Mouse (Mus musculus): ENCODE data around the gene Tcap. TPM values are rescaled to one million over a fixed set of nuclear protein-coding genes. Genes with fewer than 3 reads are reported as not detected.

Tcap gene
- total RNA-seq, 2 experiments from 2014 or later: 0.94 to 1.3 TPM

DNA sequence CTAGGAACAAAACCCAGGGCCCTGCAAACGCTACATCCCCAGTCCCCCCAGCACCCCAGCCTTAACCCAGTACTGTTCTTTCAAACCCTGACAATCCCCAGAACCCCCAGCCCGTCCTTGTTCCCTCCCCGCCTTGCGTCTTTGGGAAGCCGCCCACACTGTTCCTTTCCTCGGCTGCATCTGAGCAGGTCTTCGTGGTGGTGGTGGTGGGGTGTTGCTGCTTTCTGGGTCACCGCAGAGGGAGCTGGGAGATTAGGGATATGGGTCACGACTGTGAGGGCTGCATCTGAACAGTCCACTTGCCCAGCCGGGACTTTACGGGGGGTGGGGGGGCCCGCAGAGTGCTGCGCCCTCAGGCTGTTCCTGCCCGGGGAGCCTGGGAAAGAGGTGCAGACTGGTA lies 29.2 kb upstream of the Tcap start:
- no peak for DNase-seq (ENCODE audit: low spot score in 2 of 2)

DNA sequence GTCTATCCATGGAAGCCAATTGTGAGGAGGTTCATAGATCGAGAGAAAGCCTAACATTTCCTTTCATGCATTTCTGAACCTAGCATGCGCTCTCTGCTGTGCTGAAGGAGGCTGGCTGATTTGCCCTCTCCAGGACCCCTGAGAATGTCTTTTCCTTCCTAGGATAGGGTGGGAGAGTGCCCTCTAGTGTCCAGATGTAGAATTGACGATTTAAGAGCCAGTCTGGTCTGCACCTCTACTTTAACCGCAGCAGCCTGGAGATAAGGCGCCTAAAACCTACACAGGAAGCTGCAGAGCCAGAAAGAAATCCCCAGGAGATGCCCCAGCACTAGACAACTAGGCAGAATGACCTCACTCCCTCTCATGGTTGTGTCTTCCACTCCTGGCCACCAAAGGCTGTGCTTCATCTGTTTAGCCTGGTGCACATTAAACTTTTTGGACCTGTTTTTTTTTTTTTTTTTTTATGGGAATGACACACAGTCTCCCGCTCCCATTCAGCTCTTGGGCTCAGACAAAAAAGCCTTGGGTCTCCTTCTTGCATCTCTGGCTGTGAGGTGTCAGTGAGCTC lies 27.8 kb upstream of the Tcap start:
- DNase-seq (ENCODE audit: low spot score in 2 of 2): no peak

DNA sequence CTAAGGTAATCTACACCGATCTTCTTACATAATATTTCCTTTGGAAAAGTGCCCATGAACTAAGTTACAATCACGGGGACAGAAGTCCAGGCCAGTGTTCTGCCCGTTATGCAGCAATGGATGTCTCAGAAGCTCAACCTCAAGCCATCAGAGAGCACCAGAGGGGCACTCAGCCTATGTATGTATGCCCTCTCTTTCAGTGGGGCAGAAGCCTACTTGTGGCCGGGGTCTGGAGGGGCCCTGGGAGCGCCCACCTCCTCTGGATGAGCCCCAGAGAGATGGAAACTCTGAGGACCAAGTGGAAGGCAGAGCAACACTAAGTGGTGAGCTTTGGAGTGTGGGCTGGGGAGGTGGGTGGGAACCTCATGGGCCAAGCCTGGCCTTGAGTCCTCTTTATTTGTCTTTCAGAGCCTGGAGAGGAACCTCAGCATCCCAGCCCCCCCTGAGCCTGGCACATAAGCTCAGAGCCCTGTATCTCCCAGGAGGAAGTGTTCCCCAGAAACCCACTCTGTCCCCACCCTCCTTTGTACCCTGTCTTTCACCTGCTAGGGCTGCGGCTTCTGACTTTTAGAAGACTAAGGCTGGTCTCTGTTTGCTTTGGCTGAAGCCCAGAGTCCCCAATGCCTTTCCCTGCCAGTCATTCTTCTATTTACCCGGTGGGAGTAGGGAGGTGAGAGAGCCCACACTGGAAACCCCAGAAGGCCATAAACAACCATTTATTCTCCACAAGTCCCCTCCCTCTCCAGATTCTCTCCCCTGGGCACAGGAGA lies 26.8 kb upstream of the Tcap start:
- DNase-seq (ENCODE audit: low spot score in 2 of 2): no peak

DNA sequence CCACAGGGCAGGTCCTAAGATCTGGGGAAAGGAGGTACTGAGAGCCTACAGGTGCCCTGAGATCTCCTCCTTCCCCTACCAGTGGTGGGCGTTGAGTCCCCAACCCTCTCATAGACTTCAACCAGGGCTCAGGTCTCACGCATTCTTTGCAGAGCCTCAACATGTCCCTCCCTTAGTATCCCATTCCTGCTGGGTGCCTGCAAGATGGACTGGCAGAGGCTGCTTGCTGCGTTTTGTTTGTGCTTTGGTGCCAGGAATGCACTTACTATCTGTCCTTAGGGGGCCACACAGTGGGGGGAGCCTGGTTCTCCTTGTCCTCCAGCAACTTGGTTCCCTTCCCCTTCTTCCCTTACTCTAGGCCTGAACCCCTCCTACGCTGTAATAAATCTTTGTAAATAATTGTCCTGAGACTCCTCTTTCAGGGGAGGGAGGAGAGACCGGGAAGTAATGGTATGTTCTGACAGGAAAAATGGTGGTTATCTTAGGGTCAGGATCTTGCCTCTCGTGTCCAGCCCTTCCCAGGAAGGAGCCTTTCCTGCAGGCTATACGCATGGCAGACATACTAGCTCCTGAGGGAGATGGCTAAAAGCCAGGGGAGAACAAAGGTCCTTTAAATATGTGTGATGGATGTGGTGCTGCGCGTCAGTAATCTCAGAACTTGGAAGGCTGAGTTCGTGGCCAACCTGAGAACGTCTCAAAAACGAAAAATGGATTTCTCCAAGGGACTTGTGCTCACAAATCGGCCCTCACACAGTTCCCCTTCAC lies 26.0 kb upstream of the Tcap start:
- DNase-seq (ENCODE audit: low spot score in 2 of 2): no peak

DNA sequence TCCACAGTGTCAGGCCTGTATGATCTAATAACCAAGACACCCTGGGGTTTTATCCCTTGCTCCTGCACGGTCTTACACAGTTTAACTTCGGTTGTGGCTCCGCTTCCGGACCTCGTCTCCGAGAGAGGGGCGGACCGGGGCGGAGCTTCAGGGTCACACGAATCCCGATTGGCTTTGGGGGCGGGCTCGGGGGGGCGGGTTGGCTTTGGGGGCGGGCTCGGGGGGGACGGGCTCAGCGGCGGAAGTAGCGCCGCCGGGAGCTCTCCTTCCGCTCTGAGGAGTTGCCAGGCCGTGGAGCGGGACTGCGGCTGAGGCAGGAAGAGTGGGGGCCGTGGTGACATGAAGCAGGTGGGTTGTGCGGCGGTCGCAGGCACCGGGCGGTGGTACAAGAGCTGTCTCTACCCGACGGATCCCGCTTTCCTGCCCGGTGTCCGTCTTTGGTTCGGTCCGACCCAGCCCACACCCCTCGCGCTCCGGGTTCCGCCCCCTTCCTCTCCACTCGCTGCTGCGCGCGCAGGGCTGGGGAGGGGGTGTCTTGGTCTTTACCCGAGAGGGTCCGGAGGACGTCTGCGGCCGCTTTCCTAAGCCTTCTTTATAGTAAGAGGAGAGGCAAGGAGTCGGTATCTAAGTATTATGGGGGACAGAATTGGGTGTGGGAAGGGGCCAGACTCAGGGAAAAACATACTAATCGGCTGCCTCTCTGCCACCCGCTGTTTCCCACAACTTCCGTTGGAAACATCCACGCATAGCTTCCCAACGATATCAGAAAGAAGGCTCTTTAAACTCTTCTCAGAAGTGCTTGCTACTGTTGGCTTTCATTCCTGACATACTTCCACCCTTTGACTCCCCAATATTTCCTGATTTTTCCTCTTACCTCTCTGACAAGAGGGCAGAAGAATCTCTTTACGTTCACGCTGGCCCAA lies 25.2 kb upstream of the Tcap start, which contains the start of gene Stard3:
TSS of gene Stard3 (plus strand) at position 208 of the 923 bp plus-strand sequence.
- peak; percentile 83 to 84 for DNase-seq (ENCODE audit: low spot score in 2 of 2)

DNA sequence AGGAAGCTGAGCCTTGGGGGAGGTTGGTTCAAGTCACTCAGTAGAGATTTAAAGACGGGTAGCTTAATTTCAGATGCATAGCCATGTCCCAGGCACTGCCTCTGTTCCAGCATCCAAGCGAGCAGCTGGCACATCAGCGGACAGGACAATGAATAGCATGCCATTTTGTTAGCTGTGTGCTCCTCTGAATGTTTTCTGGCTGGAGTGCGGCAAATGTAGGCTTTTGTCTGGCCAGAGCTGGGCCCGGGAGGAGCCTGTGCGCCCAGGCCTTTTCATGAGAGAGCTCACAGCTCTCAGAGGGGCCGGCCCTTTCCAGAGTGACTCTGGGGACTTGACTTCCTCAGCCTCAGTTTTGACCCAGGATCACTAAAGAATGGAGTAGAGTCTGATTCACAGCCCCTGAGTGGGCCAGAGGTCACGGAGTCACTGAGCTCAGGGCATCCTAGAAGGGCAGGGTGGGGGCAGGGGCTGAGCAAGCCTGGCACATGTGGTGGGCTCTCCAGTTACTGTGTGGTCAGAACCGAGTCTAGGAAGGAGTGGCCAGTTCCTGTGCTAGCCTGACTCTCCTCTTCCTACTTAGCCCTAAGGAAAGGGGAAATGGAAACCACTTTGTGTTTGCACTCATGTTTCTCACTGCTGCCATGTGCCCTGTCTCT lies 22.6 kb upstream of the Tcap start:
- DNase-seq (ENCODE audit: low spot score in 2 of 2): no peak

DNA sequence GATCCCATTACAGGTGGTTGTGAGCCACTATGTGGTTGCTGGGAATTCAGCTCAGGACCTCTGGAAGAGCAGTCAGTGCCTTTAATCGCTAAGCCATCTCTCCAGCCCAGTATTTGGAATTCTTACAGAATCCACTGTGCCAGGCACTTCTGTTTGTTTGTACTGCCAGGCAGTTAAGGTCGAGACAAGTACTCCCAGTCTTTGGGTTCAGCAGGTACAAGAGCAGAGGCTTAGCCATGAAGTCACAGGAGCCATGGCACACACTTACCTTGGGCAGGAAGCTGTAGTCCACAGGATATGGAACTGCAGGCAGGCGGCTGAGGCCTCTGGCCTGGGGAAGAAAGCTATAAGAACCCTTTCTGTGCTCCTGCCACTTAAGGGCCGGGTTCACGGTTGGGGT lies 19.8 kb upstream of the Tcap start:
- no peak for DNase-seq (ENCODE audit: low spot score in 2 of 2)

DNA sequence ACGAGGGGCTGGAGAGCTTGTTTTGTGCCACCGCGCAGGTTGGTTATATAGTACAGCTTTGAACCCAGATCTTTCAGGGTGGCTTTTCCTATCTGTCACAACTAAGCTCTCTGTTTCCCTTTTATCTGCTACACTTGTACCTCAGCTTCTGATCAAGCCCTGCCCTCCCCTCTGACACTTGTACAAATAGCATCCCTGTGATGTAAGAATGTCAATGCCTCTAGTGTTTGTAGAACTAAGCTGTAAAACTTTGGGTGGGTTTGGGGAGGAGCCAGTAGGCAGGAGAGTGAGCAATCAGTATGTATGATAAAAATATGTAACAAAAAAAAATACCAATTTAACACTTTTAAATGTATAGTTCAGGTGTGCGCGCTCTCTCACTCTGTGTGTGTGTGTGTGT lies 19.2 kb upstream of the Tcap start:
- no peak for DNase-seq (ENCODE audit: low spot score in 2 of 2)

DNA sequence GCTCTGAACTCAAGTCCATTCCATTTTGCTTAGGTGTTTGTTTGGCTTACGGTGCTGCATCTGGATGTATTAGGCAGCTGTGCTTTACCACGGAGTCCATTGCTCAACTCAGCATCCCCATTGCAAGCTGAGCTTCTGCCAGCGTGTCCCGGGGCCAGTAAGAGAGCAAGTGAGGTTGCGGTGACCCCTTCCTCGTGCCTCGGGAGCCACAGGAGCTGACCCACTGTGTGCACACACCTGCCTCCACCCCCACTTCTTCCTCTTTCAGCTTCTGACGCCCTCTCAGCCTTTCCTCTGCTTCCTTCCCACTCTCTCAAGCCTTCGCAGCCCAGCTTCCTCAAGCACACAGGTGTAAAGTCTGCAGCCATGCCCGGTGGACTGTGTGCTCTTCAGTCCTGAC lies 17.3 kb upstream of the Tcap start:
- DNase-seq (ENCODE audit: low spot score in 2 of 2): no peak

DNA sequence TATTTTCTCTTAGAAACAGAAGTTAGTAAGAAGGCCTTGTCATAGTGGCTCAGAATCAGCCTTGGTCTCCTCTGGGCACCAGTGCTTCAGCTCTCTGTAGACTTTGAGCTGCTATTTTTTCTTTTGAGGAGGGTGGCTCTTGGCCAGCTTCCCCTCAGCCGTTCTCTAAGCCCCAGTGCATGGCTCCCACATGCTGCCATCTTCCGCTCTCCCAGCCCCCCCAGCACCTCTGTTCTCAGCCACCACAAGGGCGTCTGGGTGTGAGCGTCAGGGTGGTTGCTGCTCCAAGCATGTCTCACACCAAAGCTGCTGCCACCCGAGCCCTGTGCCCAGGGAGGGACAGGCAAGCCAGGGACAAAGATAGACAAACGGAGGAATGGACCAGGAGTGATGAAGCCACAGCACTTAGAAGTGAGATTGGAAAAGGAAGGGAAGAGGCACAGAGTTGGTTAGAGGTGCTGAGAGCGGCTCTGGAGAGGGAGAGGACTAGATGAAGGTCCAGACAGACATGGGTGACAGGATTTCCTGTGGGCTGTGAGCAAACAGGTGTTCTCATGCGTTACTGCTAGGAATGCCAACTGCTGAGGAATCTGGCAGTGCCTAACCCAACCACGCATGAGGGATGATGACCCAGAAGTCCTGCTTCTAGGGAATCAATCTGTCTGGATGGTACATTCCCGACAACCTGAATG lies 16.3 kb upstream of the Tcap start:
- DNase-seq (ENCODE audit: low spot score in 2 of 2): no peak

DNA sequence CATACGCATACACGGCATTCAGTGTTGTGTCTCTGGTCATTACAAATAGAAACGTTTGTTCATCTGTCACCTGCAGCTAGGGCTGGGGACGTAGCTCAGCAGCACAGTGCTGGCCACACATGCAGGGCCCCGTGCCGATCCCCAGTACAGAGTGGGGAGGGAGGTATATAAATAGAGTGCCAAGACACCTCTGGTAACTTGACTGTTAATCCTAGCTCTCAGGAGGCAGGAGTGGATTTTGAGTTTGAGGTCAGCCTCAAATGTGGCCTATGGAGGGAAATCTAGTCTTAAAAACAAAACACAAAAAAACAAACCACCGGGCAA lies 15.8 kb upstream of the Tcap start:
- DNase-seq (ENCODE audit: low spot score in 2 of 2): no peak

DNA sequence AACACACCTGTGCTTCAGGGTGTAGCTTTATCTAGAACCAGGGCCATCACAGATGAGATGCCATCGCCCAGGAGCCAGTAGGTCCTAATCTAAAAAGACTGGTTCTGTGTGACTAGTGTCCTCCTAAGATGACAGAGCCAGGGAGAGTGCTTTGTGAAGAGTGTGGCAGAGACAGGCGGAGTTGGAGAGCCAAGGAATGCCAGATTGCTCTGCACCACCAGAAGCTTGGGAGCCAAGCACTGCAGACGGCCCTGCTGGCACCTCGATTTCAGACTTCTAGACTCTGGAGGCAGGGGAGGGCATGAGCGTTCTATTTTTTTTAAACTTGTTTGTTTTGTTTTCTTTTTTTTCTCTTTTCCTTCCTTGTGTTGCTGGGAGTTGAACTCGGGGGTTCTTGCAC lies 14.3 kb upstream of the Tcap start:
- peak in 1 of 2 experiments; percentile 77 for DNase-seq (ENCODE audit: low spot score in 2 of 2)

DNA sequence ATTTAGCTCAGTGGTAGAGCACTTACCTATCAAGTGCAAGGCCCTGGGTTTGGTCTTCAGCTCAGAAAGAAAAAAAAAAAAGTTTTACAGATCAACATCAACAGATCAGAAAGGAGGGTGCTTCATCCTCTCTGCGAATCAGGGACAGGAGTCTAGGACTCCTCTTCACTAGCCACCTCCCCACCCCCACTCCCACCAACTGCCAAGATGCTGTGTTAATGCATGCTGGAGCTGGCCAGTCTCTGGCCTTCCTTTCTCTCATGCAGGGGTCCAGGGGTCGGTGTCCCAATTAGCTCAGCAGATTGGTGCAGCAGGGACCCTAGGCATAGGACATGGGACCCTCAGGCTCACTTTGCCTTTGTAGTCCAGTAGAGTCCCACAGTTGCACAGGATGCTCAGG lies 13.0 kb upstream of the Tcap start:
- DNase-seq (ENCODE audit: low spot score in 2 of 2): no peak

DNA sequence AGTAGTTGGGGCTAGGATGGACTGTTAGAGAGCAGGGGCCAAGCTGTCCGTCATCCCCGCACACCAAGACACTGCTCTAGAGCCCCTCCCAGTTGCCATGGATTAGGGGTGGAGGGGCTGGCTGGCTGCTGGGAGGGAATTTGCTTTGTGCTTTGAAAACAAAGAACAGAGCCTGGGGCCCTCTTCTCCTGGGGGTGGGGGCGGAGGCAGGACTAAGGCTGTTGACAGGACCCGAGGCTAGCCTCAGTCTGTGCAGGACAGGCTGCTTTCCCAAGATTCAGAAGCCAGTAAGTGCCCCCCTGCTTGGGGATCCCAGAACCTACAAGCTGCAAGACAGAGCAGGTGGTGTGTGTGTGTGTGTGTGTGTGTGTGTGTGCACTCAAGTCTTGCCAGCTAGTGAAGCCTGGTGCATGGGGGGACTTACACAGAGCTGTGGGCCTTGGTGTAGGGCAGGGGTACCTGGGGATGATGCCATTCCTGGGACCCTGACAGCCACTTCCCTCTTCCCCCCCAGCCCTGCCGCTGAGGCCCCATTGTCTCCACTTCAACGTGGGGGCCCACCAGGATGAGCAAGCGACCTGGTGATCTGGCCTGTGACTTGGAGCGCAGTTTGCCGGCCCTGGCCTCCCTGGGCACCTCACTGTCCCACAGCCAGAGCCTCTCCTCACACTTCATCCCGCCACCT lies 11.9 kb upstream of the Tcap start:
- no peak for DNase-seq (ENCODE audit: low spot score in 2 of 2)

DNA sequence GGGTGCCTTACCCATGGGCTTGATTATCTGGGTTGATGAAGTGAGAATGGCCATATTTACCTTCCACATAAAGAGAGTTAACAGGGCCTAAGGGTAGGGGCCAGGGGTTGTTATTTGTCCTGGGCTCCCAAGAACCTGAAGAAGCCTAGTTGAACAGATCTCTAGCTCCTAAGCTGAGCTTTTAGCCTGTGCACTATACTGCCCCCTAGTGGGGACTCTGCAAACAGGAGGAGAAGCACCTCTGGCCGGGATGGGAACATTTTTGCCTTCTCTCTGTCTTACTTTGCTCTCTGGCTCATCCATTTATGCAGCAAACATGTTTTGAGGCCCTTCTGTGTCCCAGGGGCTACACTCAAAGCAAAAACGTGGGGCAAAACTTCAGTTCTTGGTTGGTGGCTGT lies 11.2 kb upstream of the Tcap start:
- DNase-seq (ENCODE audit: low spot score in 2 of 2): peak; percentile 54 to 68

DNA sequence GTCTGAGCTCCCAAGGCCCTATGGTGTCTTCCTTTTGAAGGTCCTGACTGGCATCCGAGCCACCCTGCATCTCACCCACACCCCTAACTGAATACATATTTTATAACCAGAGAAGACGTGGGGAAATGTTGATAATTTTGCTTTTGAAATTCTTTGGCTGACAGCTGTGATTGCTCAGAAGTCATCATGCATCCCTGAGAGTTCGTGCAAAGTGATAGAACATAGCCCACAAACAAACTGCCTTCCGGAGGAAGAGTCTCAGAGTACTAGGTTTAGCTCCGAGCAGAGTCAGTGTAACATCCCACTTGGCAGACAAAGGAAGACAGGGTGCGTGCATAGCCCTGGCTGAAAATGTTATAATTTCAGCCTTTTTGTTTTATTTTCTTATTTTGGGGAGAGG lies 10.4 kb upstream of the Tcap start:
- no peak for DNase-seq (ENCODE audit: low spot score in 2 of 2)

DNA sequence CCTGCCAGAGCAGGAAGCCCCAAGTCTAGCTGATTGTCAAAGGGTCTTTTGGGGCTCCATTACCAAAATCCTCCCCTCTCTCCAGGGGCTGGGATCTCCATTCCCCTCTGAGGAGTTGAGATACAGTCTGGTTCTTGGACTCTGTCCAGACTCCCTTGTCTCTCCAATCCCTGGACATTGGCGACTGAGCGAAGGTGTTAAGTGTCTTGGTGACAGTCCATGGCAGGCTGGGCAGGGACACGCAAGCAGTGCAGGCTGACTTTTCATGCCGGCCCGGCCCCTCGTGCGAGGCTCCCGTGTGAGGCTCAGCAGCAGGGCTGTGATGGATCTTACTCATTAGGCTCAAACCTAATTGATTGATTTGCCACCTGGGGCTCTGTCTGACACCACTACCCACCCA lies 9.3 kb upstream of the Tcap start:
- no peak for DNase-seq (ENCODE audit: low spot score in 2 of 2)

DNA sequence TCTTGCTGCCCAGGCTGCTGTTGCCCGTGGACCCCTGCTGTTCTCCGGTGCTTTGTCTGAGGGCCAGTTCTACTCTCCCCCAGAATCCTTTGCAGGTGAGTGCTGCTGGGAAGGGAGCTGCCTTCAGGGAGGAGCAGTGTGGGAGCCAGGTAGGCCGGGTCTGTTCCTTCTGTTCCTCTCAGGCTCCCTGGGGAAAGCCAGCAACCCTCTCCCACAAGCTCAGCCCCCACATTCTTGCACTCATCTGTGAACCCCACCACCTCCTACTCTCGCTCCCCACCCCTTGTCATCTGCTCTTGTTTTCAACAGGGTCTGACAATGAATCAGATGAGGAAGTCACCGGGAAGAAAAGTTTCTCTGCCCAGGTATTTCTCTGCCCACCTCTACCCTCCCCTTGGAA lies 6.9 kb upstream of the Tcap start:
- no peak for DNase-seq (ENCODE audit: low spot score in 2 of 2)

DNA sequence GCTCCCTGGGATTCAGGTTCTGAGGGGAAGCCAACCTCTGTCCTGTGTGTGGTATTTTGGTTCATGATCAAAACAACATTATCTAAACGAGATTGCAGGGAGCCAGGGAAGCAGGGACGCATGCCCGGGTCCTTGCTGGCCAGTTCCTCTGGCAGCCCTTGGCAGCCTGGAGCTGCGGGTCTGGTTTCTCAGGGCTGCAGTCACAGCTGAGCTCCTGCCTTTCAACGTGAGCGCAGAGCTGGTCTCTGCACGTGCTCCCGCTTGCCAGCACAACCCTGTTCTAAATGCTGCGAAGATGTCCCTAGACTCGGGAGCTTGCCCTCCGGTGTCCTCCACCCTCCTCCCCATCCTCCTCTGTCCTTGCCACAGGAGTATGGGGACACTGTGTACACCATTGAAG lies 5.8 kb upstream of the Tcap start:
- no peak for DNase-seq (ENCODE audit: low spot score in 2 of 2)

DNA sequence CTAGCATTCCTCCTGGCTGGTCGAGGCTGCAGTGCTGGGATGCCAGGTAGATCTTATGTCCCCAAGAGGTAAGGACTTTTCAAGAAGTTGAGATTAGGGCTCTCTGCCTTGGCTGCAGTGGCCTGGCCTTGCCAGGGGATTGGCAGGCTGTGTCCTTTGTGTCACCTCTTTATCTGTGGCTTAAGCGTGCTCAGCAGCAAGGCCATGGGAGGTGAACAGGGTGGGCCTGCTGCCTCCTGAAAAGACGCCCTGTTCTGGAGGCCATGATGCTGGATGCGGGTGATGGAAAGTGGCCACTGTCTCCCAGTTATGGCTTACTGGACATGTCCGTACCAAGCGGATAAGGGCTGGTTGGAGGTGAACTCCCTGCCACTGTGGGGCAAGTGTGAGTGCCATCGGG lies 4.2 kb upstream of the Tcap start:
- no peak for DNase-seq (ENCODE audit: low spot score in 2 of 2)
